Mouse (Mus musculus): Measurements from ENCODE around the gene Cdh3.

DNA sequence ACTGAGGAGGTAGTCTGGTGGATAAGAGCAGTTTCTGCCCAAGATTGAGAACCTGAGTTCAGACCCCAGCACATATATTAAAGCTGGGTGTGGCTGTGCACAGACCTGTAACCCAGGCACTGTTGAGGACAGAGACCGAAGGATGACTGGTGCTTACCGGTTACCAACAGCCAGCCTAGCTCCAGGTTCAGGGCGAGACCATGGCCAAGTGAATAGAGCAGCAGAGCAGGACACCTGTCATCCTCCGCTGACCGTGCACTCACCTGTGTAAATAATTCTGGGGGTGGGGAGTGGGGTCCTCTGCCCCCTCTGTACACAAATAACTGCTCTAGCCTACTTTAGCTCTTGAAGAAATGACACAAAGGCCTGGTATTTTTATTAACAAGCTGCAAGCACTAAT, 36.7 kb upstream of the Cdh3 start:
- no peak for TF ChIP-seq CTCF (conservative IDR thresholded peaks at IDR 0.05; ENCODE audit: insufficient read depth, insufficient read length, low read depth, low read length)
- no peak for TF ChIP-seq POLR2A (IDR thresholded peaks at IDR 0.05; ENCODE audit: low read depth, low read length)

Measured in kidney, adult 2 months (tissue).